Mouse (Mus musculus) left cerebral cortex, adult 18-20 months (tissue): ENCODE results near the gene Mrpl22. TPM values are rescaled to one million over a fixed set of nuclear protein-coding genes. Genes with fewer than 3 reads are reported as not detected.

Source experiments
- DNase-seq, 2 experiments: peaks; one replicate each; pipeline ENCODE4 v3.0.0; 2021 to 2022; ENCODE audit warnings: low spot score in 2 of 2, mixed read lengths in 1 of 2
- long read RNA-seq, 2 experiments: library from polyadenylated mRNA; stranded (forward); transcript quantifications; one replicate each; pipeline ENCODE4 v2.0.0; 2021
- total RNA-seq, 2 experiments: library from RNA; stranded (reverse); gene quantifications; 2 replicates each; pipeline ENCODE4 v1.2.3; 2021

Gene Mrpl22
- total RNA-seq: 10 to 100 TPM; 36.0 to 39.6 TPM
- long read RNA-seq, experiment 1, transcript Mrpl22-201 (7 exons, 722 nt): major isoform, 9 of 12 reads
- long read RNA-seq, experiment 1, partial matches to known transcripts: 3 of 12 reads
- long read RNA-seq, experiment 1, other reads (novel, unspliced or antisense): 0 of 12 reads
- long read RNA-seq, experiment 2, transcript Mrpl22-201 (7 exons, 722 nt): major isoform, 14 of 23 reads
- long read RNA-seq, experiment 2, partial matches to known transcripts: 1 of 23 reads
- long read RNA-seq, experiment 2, other reads (novel, unspliced or antisense): 7 of 23 reads

- DNase-seq: peak; percentile 97
Measured at GRCm38 (mm10) chr11:58171459-58172091, at the start of gene Mrpl22. Gene Mrpl22, plus strand, starts transcription at chr11:58171661.

- no peak for DNase-seq
Measured at GRCm38 (mm10) chr11:58123711-58124110, 47.8 kb upstream of the Mrpl22 start.

- no peak for DNase-seq
Measured at GRCm38 (mm10) chr11:58125021-58125420, 46.4 kb upstream of the Mrpl22 start.

- no peak for DNase-seq
Measured at GRCm38 (mm10) chr11:58126397-58127160, 44.9 kb upstream of the Mrpl22 start.

- DNase-seq: no peak
Measured at GRCm38 (mm10) chr11:58127544-58127943, 43.9 kb upstream of the Mrpl22 start.

GRCm38 (mm10) chr11:58129302-58129843, 42.1 kb upstream of the Mrpl22 start:
- no peak for DNase-seq

- no peak for DNase-seq
Measured at GRCm38 (mm10) chr11:58132026-58132425, 39.4 kb upstream of the Mrpl22 start.

- no peak for DNase-seq
Measured at GRCm38 (mm10) chr11:58134869-58135268, 36.6 kb upstream of the Mrpl22 start.

GRCm38 (mm10) chr11:58135296-58135695, 36.2 kb upstream of the Mrpl22 start:
- no peak for DNase-seq

GRCm38 (mm10) chr11:58136677-58137076, 34.8 kb upstream of the Mrpl22 start:
- DNase-seq: peak in 1 of 2 experiments; percentile 31

GRCm38 (mm10) chr11:58138821-58139220, 32.6 kb upstream of the Mrpl22 start:
- no peak for DNase-seq

GRCm38 (mm10) chr11:58139466-58139865, 32.0 kb upstream of the Mrpl22 start:
- no peak for DNase-seq

GRCm38 (mm10) chr11:58143704-58144426, 27.6 kb upstream of the Mrpl22 start:
- DNase-seq: peak; percentile 46 to 53

- no peak for DNase-seq
Measured at GRCm38 (mm10) chr11:58146241-58146640, 25.2 kb upstream of the Mrpl22 start.

- no peak for DNase-seq
Measured at GRCm38 (mm10) chr11:58155458-58155857, 16.0 kb upstream of the Mrpl22 start.

GRCm38 (mm10) chr11:58156871-58157270, 14.6 kb upstream of the Mrpl22 start:
- no peak for DNase-seq

GRCm38 (mm10) chr11:58165072-58165471, 6.4 kb upstream of the Mrpl22 start:
- DNase-seq: no peak

GRCm38 (mm10) chr11:58167822-58168166, 3.7 kb upstream of the Mrpl22 start:
- no peak for DNase-seq

GRCm38 (mm10) chr11:58168167-58168915, 3.1 kb upstream of the Mrpl22 start, which contains the start of gene Gemin5:
Gene Gemin5, minus strand, starts transcription at chr11:58168539.
- peak; percentile 83 to 89 for DNase-seq

- DNase-seq: no peak
Measured at GRCm38 (mm10) chr11:58169666-58170065, 1.8 kb upstream of the Mrpl22 start.
